Mouse (Mus musculus) thymus, postnatal 25 days (tissue): ENCODE results near the gene Rbm39.
A peak's percentile ranks its signal among the peaks of the same experiment; 100 is the strongest.
"Not testable (repeated sequence)": the region's sequence is repeated elsewhere in the genome, so short reads cannot be mapped to it uniquely, and the experiment has no call there.

Experiments
- DNase-seq: peaks from one replicate; pipeline ENCODE4 v3.0.0; 2022

Rbm39 gene

DNA sequence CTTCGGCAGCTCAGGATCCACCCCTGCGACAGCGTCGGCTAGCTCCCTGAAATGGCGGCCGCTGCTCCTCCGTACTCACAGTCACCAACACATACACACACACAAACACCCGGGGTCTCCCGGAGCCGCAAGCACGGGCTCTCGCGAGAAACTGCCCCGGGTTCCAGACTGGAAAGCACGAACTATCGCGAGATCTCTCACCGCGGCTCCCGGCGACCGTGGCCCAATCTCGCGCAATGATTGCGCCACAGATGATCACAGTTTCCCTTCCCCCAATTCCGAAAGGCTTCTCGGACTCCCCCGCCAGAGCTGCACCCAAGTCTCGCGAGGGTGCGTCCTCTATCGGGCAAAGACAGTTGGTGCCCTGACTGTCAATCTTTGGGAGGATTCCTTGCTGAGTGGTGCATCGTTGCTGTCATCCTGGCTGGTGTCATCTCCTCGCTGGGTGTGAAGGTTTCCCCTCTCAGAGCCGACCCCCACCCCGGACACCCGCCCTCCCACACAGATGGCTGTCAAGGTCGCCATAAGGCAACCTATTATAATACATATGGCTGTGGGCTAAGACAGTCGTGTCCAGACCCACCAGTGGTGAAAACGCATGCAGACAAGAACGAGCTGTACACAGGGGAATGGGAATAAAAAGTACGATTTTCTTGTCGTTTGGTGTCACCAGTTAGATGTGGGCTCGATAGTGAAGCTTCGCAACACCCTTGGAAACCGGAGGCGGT is at the start of gene Rbm39:
Gene Rbm39 (minus strand): TSS at position 145 of the 728 bp plus-strand sequence.
- peak; percentile 100 for DNase-seq

DNA sequence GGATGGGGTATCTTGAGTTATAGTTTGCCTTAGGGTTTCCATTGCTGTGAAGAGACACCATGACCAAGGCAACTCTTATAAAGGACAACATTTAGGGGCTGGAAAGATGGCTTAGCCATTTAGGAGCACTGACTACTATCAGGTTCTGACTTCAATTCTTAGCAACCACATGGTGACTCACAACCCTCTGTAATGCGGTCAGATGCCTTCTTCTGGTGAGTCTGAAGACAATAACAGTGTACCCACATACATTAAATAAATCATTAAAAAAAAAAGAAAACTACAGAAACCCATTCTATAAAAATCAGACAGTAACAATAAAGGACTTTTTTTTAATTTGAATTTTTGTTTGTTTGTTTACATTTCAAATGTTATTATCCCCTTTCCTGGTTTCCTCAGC is 49.1 kb upstream of the Rbm39 start:
- no peak for DNase-seq

GRCm38 (mm10) chr2:156227689-156228088 is 47.7 kb upstream of the Rbm39 start:
- no peak for DNase-seq

GRCm38 (mm10) chr2:156224043-156224442 is 44.0 kb upstream of the Rbm39 start:
- no peak for DNase-seq

GRCm38 (mm10) chr2:156222100-156222499 is 42.1 kb upstream of the Rbm39 start:
- DNase-seq = no peak

DNA sequence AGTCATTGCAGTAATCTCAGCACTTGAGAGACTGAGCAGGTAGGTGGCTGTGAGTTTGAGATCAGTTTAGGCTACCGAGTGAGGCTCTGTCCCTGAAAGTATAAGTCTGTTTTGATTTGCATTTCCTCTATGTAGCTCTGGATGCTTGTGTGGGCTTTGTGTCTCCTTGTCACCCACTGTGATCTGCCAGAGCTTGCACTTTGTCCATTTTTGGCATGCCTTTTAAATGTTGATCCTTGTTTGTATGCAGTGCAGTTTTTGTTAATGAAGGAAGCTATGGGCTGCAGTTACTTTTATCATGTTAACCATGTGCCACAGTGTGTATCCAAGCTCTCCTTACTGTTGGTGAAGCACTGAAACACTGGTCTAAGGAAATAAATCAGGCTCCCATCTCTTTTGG is 37.7 kb upstream of the Rbm39 start:
- no peak for DNase-seq

GRCm38 (mm10) chr2:156203917-156204316 is 23.9 kb upstream of the Rbm39 start:
- DNase-seq = no peak

GRCm38 (mm10) chr2:156202848-156203437 is 22.9 kb upstream of the Rbm39 start:
- DNase-seq = no peak

- DNase-seq = no peak
These were observed 21.4 kb upstream of the Rbm39 start for GRCm38 (mm10) chr2:156201486-156201885.

GRCm38 (mm10) chr2:156199944-156200343 is 19.9 kb upstream of the Rbm39 start:
- no peak for DNase-seq

DNA sequence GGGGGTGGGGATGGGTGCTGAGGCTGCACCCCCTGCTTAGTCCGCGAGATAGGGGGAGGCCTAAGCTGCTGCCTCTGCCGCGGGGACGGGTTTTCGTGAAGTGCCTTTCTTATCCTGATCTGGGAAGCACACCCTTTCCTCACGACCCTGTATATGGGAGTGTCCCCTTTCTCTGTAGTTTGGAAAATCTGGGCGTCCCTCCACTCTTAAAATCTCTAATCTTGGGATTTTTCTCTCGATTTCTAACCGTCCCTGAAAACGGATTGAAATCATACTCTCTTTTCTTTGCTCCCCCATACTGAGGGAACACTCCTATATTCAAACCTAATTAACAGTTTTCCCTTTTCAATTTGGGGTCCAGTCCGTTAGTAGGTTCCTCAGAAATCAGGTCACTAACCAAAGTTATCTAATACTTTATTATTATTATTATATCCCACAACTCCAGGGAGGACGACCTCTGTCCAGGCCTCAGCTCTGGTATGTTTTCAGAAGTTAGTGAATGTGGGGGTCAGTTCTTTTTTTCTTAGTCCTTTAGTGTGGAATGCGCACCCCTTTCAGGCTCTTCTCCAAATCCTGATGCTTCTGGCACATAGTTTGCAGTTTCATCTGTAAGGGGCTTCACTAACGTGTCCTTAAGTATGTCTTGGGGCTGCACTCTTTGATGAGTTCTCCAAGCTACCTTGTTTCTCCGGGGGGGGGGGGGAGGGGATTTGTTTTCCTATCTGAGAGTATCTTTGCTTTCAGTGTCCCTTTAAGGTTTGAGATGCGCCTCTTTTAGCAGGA is 17.3 kb upstream of the Rbm39 start:
- no peak for DNase-seq

GRCm38 (mm10) chr2:156196302-156197128 is 16.5 kb upstream of the Rbm39 start, which contains the start of gene Phf20:
TSS of gene Phf20 (plus strand) at chr2:156196466.
- DNase-seq = peak; percentile 98

DNA sequence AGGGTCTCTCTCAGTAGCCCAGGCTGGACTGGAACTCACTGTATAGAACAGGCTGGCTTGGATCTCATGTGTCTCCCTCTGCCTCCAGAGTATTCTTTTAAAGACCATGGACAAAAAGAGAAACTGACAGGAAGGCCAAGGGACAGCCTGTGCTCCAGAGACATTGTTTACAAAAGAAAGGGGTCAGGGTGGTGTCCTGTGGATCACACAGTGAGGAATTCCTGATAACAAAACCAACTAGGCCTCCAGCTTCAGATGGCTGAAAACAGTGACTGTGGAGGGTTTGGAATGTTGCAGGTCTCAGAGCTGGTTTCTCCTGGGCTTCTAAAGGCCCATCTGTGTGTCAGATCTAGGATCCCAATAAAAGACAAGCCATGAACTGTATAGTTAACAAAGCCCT is 14.5 kb upstream of the Rbm39 start:
- DNase-seq = no peak

- DNase-seq = no peak
These were observed 13.2 kb upstream of the Rbm39 start for GRCm38 (mm10) chr2:156193066-156193862.

GRCm38 (mm10) chr2:156192068-156192467 is 12.0 kb upstream of the Rbm39 start:
- DNase-seq = no peak

GRCm38 (mm10) chr2:156191540-156191939 is 11.5 kb upstream of the Rbm39 start:
- no peak for DNase-seq

DNA sequence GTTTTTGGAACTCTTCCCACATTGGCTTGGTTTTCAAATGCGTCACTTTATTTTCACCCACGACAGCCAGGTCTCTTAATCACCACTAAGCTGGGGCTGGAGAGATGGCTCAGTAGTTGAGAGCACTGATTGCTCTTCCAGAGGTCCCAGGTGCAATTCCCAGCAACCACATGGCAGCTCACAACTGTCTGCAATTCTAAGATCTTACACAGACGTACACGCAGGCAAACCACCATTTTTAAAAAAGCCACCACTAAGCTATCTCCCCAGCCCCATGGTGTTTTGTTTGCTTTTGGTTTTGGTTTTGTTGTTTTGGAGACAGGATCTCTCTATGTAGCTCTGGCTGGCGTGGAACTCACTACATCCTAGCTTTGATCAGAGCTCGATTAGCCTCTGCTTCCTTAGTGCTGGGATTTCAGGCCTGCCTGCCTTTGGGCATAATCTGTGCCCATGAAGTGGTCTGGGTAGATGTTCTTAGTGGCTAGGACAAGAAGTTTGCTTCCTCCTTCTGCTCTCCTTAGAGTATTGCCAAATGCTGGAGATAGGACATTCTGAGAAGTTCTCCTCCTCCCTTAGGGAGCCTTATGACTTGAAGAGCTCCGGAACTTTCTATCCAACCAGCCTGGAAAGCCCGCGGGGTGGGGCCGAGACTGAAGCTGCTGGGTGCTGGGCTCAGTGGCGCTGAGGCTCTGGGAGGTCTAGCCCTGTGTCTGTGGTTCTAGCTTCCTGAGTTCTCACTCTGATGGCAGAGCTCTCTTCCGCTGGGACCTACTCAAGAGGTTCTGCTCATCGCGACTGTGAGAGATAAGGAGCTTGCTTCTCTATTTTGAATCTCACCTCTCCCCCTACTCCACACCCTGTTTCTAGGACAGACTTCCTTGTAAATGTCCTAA is 10.2 kb upstream of the Rbm39 start:
- peak; percentile 77 for DNase-seq

DNA sequence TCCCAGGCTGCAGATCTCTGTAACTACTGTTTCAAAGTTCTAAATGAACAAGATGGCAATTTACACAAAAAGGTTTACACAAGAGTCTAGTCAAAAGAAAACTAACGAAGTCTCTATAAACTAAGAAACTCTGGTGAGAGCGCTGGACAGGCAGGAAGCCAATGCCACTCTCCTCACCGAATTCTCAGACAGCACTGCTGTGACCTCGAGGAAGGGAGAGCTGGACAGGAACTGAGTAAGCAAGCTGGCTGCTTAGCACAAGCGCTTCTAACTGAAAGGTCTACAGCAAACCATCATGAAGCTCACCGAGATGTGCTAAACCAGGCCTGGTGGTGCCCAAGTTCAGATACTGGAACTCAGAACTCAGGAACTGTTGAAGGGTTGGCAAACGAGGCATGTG is 9.2 kb upstream of the Rbm39 start:
- not testable (repeated sequence) for DNase-seq

DNA sequence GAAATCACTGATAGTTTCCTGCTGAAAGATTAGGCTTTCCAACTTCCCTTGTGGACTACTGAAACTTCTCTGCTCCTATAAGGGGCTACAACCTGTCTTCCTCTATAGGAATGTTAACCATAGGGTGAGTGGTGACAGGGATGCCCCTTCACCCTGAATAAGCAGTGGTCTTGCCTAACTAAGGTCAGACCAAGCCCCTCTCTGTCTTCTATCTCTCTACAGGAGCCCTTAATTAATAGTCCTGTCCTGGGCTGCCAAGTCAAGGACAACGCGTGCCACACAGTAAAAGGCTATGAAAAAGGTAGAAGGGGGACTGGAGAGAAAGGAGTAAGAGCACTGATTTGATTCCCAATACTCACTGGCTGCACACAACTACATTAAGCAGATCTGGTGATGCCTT is 1.6 kb upstream of the Rbm39 start:
- DNase-seq = no peak

GRCm38 (mm10) chr2:156180824-156181590 is 969 bp upstream of the Rbm39 start:
- DNase-seq = no peak
